Mouse (Mus musculus) urinary bladder, postnatal 36 days (tissue): ENCODE results near the gene Gm609.

Experiments
- DNase-seq, 2 experiments: peaks; one replicate each; pipeline ENCODE4 v3.0.0; 2022; ENCODE audit warnings: low spot score in 2 of 2, mixed read lengths in 1 of 2

Gm609 gene

GRCm38 (mm10) chr16:45392246-45392645, 100.5 kb downstream of the Gm609 start:
- no peak for DNase-seq

- DNase-seq: no peak
Measured at GRCm38 (mm10) chr16:45391680-45392079, 101.1 kb downstream of the Gm609 start.

GRCm38 (mm10) chr16:45390286-45390956, 102.3 kb downstream of the Gm609 start:
- no peak for DNase-seq

GRCm38 (mm10) chr16:45389833-45390232, 102.9 kb downstream of the Gm609 start:
- no peak for DNase-seq

GRCm38 (mm10) chr16:45389041-45389440, 103.7 kb downstream of the Gm609 start:
- no peak for DNase-seq

- DNase-seq: no peak
Measured at GRCm38 (mm10) chr16:45381811-45382210, 111.0 kb downstream of the Gm609 start.

GRCm38 (mm10) chr16:45378959-45379358, 113.8 kb downstream of the Gm609 start:
- DNase-seq: no peak

GRCm38 (mm10) chr16:45378147-45378943, 114.4 kb downstream of the Gm609 start:
- DNase-seq: no peak

DNA sequence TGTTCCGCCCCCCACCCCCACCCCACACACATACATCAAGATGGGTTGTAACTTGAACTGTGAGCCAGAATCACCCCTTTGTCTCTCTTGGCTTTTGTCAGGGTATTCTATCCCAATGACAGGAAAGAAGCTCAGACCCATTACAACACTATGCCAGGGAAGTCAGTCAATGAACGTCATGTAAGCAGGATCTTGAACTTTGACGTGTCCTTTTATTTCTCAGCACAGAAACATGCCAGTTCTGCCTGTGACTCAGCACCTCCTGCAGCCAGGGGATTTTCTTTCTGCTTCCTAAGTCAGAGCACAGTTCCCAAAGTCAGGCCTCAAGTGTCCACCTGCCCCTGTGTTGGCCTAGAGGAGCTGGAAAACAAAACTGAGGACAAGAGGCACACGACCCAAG, 115.4 kb downstream of the Gm609 start:
- no peak for DNase-seq

GRCm38 (mm10) chr16:45376812-45377211, 116.0 kb downstream of the Gm609 start:
- no peak for DNase-seq

- DNase-seq: no peak
Measured at GRCm38 (mm10) chr16:45376294-45376693, 116.5 kb downstream of the Gm609 start.

DNA sequence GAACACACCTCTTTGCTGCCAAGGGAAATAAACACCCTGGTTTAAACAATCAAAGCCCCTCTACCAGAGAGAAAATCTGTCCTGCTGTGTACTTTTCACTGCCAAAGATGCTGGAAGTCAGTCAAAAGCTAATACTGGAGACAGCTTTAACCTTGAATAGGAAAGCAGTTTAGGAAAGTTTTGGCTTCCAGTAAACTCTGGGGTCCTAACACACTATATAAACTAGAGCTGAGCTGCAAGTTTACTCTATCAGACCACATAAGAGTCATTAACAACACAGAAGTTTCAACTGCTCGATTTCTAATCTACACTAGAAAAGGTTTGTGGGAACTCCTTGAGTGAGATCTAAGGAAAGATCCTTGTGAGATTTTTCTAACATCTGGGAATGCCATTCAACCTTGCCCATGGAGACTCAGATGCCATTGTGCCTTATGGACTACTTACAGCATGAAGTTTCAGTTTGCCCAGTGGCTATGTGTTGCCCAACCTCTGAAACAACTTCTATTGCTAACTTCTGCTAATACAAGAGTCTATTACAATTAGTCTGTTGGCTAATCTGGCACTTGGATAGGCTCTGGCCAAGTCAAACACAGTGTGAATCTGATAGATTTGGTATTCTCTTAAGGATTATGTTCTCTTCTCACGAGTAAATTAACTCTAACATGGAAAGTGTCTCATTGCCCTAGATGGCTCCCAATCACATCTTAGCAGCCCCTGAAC, 117.1 kb downstream of the Gm609 start:
- no peak for DNase-seq

DNA sequence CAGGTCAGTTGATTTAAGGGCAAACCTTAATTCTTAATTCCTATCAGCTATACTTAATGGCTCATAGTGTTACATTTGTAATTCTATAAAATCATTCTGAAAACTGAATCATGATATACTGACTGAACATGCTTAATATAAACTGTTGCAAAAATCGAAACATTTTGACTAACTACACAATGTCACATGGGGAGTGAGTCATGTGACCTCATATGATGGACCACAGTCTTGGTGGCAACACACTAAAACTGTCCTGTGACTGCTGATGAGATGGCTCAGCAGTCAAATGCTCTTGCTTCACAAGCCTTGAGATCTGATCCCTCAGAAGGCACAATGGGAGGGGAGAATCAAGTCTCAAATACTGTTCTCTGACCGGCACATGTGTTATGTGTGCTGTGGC, 118.7 kb downstream of the Gm609 start:
- no peak for DNase-seq

DNA sequence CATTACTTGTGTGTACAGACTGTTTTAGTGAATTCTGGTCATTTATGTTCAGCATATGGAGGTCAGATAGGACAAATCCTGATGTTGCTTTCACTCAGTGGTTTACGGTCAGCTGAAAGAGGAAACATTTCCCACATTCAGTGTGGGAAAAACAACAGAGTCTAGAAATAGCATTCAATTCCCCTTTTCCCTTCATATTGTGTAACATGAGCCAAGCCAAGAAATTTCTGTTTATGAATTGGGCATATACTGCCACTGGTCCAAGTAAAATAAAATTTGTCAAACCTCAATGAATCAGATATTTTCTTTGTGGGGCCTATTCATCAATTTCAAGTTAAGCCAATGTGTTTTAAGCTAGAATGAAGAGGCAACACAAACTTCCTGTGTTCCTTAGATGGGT, 121.7 kb downstream of the Gm609 start:
- DNase-seq: no peak

DNA sequence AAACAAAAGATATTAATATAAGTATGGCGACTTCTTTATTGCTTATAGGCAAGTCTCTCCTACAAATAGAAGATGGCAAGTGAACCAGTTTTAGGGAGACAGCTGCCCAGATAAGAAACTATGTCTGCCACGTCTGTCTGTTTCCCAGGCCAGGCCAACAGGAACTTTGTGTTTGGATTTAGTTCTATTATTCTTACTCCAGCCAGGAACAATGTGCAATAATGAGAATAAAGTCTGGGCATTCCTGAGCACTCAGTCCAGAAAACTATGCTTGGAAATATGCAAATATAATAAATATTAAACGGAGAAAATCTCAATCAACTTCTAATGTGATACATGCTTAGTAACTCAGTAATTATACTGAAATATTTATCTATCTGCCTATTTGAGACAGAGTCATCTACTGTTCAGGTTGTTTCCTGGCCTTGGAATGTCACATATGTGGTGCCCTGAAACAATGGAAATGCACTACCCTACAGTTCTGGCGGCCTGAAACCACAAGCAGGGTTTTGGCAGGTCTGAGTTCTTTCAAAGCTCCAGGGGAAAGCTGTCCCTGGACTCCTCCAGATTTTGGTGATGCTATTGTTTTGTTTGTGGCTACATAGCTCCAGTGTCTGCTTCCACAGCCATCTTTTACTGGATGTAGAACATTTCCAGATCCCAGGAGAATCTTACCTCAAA, 123.3 kb downstream of the Gm609 start:
- DNase-seq: no peak

DNA sequence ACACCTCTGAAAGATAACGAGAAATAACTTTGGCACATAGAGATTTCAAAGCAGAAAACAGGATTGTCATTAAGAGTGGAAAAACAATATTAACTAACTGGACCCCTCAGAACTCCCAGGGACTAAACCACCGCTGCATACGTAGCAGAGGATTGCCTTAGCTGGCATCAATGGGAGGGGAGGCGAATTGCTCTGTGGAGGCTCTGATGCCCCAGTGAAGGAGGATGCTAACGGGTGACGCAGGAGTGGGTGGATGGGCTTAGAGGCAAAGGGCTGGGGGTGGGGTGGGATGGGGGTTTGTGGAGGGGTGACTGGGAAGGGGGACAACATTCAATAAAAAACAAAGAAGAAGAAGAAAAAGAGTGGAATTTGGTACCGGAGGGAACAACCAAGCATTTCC, 126.7 kb downstream of the Gm609 start:
- DNase-seq: no peak

- DNase-seq: no peak
Measured at GRCm38 (mm10) chr16:45365353-45365752, 127.4 kb downstream of the Gm609 start.

DNA sequence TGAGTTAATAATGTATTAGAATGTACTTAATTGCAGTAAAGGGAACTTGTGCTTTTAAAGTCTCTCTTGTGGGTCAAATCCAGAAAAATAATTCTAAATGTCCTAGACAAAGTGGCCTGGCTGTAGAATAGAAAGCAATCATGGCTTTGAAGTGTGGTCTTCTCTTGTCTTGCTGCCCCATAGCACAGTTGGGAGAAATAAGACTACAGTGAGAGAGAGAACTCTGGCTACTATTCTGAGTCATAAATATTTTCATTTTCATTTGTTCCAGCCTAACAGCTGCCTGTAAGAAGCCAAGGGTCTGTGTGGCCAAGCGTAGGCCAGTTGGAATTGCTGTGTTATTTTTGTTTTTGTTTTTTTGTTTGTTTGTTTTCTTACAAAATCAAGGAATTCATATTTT, 128.1 kb downstream of the Gm609 start:
- DNase-seq: no peak

GRCm38 (mm10) chr16:45363480-45364045, 129.2 kb downstream of the Gm609 start:
- DNase-seq: no peak
